Mouse (Mus musculus) hindbrain, embryonic 15.5 days (tissue): ENCODE data around the gene Mapkapk2. TPM values are rescaled to one million over a fixed set of nuclear protein-coding genes. Genes with fewer than 3 reads are reported as not detected.

ENCODE experiments used
- ATAC-seq: fragments of 200-750 bp; cut with Nextera tagmentation; 2 replicates; pipeline ENCODE4 v1.8.0; 2017; ENCODE audit warnings: low read depth, moderate number of reproducible peaks, moderate TSS enrichment; ENCODE audit not compliant: low FRiP score
- H3K27ac ChIP-seq: fragments of 300-500 bp; sonication (generic); replicated peaks from 2 replicates; pipeline ENCODE4 v1.5.1; 2015; ENCODE audit warnings: mild to moderate bottlenecking, inconsistent platforms
- H3K27me3 ChIP-seq: fragments of 300-500 bp; sonication (generic); 2 replicates; pipeline ENCODE4 v1.6.1; 2015; ENCODE audit warnings: control low read depth, inconsistent platforms
- H3K36me3 ChIP-seq: fragments of 300-500 bp; sonication (generic); 2 replicates; pipeline ENCODE4 v1.6.1; 2015; ENCODE audit warnings: control low read depth, inconsistent platforms
- H3K4me1 ChIP-seq: fragments of 300-500 bp; sonication (generic); replicated peaks from 2 replicates; pipeline ENCODE4 v1.6.1; 2015; ENCODE audit warnings: control low read depth, inconsistent platforms
- H3K4me2 ChIP-seq: fragments of 300-500 bp; sonication (generic); 2 replicates; pipeline ENCODE4 v1.6.1; 2015; ENCODE audit warnings: moderate library complexity, mild to moderate bottlenecking, inconsistent platforms
- H3K4me3 ChIP-seq: fragments of 300-500 bp; sonication (generic); 2 replicates; pipeline ENCODE4 v1.5.1; 2015; ENCODE audit warnings: mild to moderate bottlenecking, inconsistent platforms
- H3K9ac ChIP-seq: fragments of 300-500 bp; sonication (generic); 2 replicates; pipeline ENCODE4 v1.6.1; 2015; ENCODE audit warnings: inconsistent platforms
- H3K9me3 ChIP-seq: fragments of 300-500 bp; sonication (generic); 2 replicates; pipeline ENCODE4 v1.6.1; 2016; ENCODE audit warnings: control low read depth, inconsistent platforms
- WGBS: fragments of 180-500 bp; shearing (Covaris S2); methylation state at CpG from one replicate; pipeline ENCODE4 v1.1.7; 2015; 5-methylcytosine and 5-hydroxymethylcytosine counted together
- polyA plus RNA-seq: library from polyadenylated mRNA; unstranded; fragments of >200 nt; fragmentation: Nextera tagmentation; extraction: Ambion mirVana; gene quantifications from 2 replicates; pipeline ENCODE4 v1.2.1, GENCODE M21; 2015

The Mapkapk2 gene
- polyA plus RNA-seq, 1 experiment from 2014 or later, result 20.0 TPM

GRCm38 (mm10) chr1:131072376-131072990, 25.1 kb downstream of the Mapkapk2 start:
- no peak overlapping the region for H3K27ac ChIP-seq
- WGBS, result 88% methylated on average over 7 of the region's 7 CpGs
- no peak for ATAC-seq

GRCm38 (mm10) chr1:131069010-131069409, 28.6 kb downstream of the Mapkapk2 start:
- Histone ChIP-seq H3K4me1 (peaks cover 19% of the 10 kb centered on the region), H3K4me3 (no peak overlapping the region), H3K36me3 (no peaks in the 10 kb centered on the region), H3K9me3 (no peaks in the 10 kb centered on the region), H3K9ac (no peak overlapping the region), H3K4me2 (no peak overlapping the region), H3K27ac (no peak overlapping the region), H3K27me3 (no peaks in the 10 kb centered on the region)
- ATAC-seq, result no peak
- WGBS, result 87% methylated on average over 7 of the region's 7 CpGs

More at GRCm38 (mm10) chr1:131072376-131072990, 25.1 kb downstream of the Mapkapk2 start:
- H3K9ac ChIP-seq, result no peak overlapping the region
- H3K4me1 ChIP-seq, result peaks cover 36% of the 10 kb centered on the region
- no peaks in the 10 kb centered on the region for H3K9me3 ChIP-seq
- H3K4me3 ChIP-seq, result no peak overlapping the region
- H3K27me3 ChIP-seq, result no peaks in the 10 kb centered on the region
- no peaks in the 10 kb centered on the region for H3K36me3 ChIP-seq
- H3K4me2 ChIP-seq, result no peak overlapping the region

- Histone ChIP-seq H3K4me1 (peaks cover 12% of the 10 kb centered on the region), H3K36me3 (no peaks in the 10 kb centered on the region), H3K4me3 (no peak overlapping the region), H3K27ac (no peak overlapping the region), H3K9ac (no peak overlapping the region), H3K4me2 (no peak overlapping the region), H3K27me3 (no peaks in the 10 kb centered on the region), H3K9me3 (no peaks in the 10 kb centered on the region)
- WGBS, result 83% methylated on average over 10 of the region's 10 CpGs
- ATAC-seq, result no peak
These were observed 29.5 kb downstream of the Mapkapk2 start for GRCm38 (mm10) chr1:131068011-131068727.

GRCm38 (mm10) chr1:131064202-131064601, 33.4 kb downstream of the Mapkapk2 start:
- H3K27ac ChIP-seq, result 0 out of 2 replicates have a peak overlapping the region, but pooled peaks have one; percentile 5
- WGBS, result 36% methylated on average over 6 of the region's 6 CpGs

GRCm38 (mm10) chr1:131062821-131063220, 34.8 kb downstream of the Mapkapk2 start:
- Histone ChIP-seq H3K27ac (no peak overlapping the region), H3K4me1 (peaks cover 41% of the 10 kb centered on the region), H3K4me3 (no peak overlapping the region), H3K9me3 (no peaks in the 10 kb centered on the region), H3K27me3 (no peaks in the 10 kb centered on the region), H3K36me3 (peaks cover 3% of the 10 kb centered on the region; the same call in 1 of the 2 replicates), H3K4me2 (no peak overlapping the region), H3K9ac (no peak overlapping the region)
- 56% methylated on average over 6 of the region's 6 CpGs for whole genome bisulfite sequencing
- ATAC-seq, result 0 out of 2 replicates have a peak, but pooled peaks have one; percentile 20

More at GRCm38 (mm10) chr1:131064202-131064601, 33.4 kb downstream of the Mapkapk2 start:
- Histone ChIP-seq H3K9ac (no peak overlapping the region), H3K36me3 (no peaks in the 10 kb centered on the region), H3K9me3 (no peaks in the 10 kb centered on the region), H3K4me2 (no peak overlapping the region), H3K4me3 (no peak overlapping the region), H3K4me1 (peaks cover 31% of the 10 kb centered on the region), H3K27me3 (no peaks in the 10 kb centered on the region)
- ATAC-seq, result peak; percentile 35; the same call in 1 of the 2 replicates

GRCm38 (mm10) chr1:131061740-131062254, 35.8 kb downstream of the Mapkapk2 start:
- no peaks in the 10 kb centered on the region for H3K9me3 ChIP-seq
- no peak for ATAC-seq
- H3K27ac ChIP-seq, result no peak overlapping the region
- H3K4me1 ChIP-seq, result peaks cover 41% of the 10 kb centered on the region
- H3K4me2 ChIP-seq, result no peak overlapping the region
- peaks cover 13% of the 10 kb centered on the region; the same call in 1 of the 2 replicates for H3K36me3 ChIP-seq
- H3K4me3 ChIP-seq, result no peak overlapping the region
- 84% methylated on average over 7 of the region's 7 CpGs for WGBS
- H3K27me3 ChIP-seq, result no peaks in the 10 kb centered on the region
- H3K9ac ChIP-seq, result no peak overlapping the region

- Histone ChIP-seq H3K27ac (no peak overlapping the region), H3K4me1 (peaks cover 41% of the 10 kb centered on the region), H3K36me3 (peaks cover 23% of the 10 kb centered on the region; the same call in 1 of the 2 replicates), H3K9ac (no peak overlapping the region), H3K4me3 (no peak overlapping the region), H3K4me2 (no peak overlapping the region), H3K27me3 (no peaks in the 10 kb centered on the region), H3K9me3 (no peaks in the 10 kb centered on the region)
- ATAC-seq, result no peak
- WGBS, result 71% methylated on average over 13 of the region's 13 CpGs
These were observed 37.1 kb downstream of the Mapkapk2 start for GRCm38 (mm10) chr1:131060290-131061253.

GRCm38 (mm10) chr1:131059841-131060240, 37.8 kb downstream of the Mapkapk2 start:
- Histone ChIP-seq H3K9me3 (no peaks in the 10 kb centered on the region), H3K27me3 (no peaks in the 10 kb centered on the region), H3K27ac (no peak overlapping the region), H3K36me3 (peaks cover 23% of the 10 kb centered on the region; the same call in 1 of the 2 replicates), H3K4me1 (peaks cover 41% of the 10 kb centered on the region), H3K4me3 (no peak overlapping the region), H3K4me2 (no peak overlapping the region), H3K9ac (no peak overlapping the region)
- WGBS, result 65% methylated on average over 5 of the region's 5 CpGs
- ATAC-seq, result no peak

GRCm38 (mm10) chr1:131059411-131059810, 38.2 kb downstream of the Mapkapk2 start:
- Histone ChIP-seq H3K4me2 (no peak overlapping the region), H3K9me3 (no peaks in the 10 kb centered on the region), H3K4me3 (no peak overlapping the region), H3K27me3 (no peaks in the 10 kb centered on the region), H3K27ac (no peak overlapping the region; the same call in 1 of the 2 replicates), H3K9ac (no peak overlapping the region), H3K4me1 (peaks cover 38% of the 10 kb centered on the region), H3K36me3 (peaks cover 26% of the 10 kb centered on the region)
- WGBS, result 45% methylated on average over 1 of the region's 1 CpGs
- no peak for ATAC-seq

- no peaks in the 10 kb centered on the region for H3K9me3 ChIP-seq
- no peaks in the 10 kb centered on the region for H3K27me3 ChIP-seq
- H3K4me3 ChIP-seq, result no peak overlapping the region
- no peak overlapping the region for H3K4me2 ChIP-seq
- no peak overlapping the region for H3K9ac ChIP-seq
- H3K4me1 ChIP-seq, result peaks cover 35% of the 10 kb centered on the region
- peaks cover 26% of the 10 kb centered on the region for H3K36me3 ChIP-seq
- 77% methylated on average over 7 of the region's 7 CpGs for WGBS
- H3K27ac ChIP-seq, result no peak overlapping the region
- ATAC-seq, result no peak
These were observed 39.2 kb downstream of the Mapkapk2 start for GRCm38 (mm10) chr1:131058431-131058830.

GRCm38 (mm10) chr1:131054251-131054650, 43.4 kb downstream of the Mapkapk2 start:
- no peak overlapping the region for H3K9ac ChIP-seq
- no peak overlapping the region for H3K4me3 ChIP-seq
- 89% methylated on average over 4 of the region's 4 CpGs for WGBS
- no peaks in the 10 kb centered on the region for H3K27me3 ChIP-seq
- H3K4me1 ChIP-seq, result peaks cover 18% of the 10 kb centered on the region
- no peak overlapping the region for H3K27ac ChIP-seq
- no peaks in the 10 kb centered on the region for H3K9me3 ChIP-seq
- no peak overlapping the region for H3K4me2 ChIP-seq
- peaks cover 26% of the 10 kb centered on the region for H3K36me3 ChIP-seq
- no peak for ATAC-seq
